Mouse (Mus musculus): ENCODE results near the gene Olfr457.

DNA sequence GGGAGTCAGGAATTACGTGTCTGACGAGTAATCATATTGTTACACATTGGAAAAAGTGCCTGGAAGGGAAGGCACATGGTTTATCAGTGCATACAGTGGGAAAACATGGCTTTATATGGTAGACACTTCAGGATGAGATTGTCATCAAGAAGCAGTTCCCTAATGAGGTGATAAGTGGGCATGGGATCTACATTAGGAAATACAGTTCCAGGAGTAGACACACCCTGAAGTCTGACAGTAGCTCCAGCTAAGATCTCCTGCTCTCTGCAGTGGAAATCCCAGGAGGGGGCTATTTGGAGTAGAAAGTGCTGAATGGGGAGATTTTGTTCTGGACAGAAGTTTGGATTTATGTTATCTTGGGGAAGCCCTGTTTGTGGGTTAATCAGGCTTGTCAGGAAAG, 34.7 kb downstream of the Olfr457 start:
- TF ChIP-seq CTCF (IDR thresholded peaks at IDR 0.05; ENCODE audit: low read depth) = no peak
- no peak for TF ChIP-seq EP300 (IDR thresholded peaks at IDR 0.05; ENCODE audit: low read depth)

Measured in heart, postnatal 0 days (tissue).